19 mouse cellular contexts compared by ENCODE assay signal in genomic region chr7:68063711-68064110, GRCm38 (mm10).
DNase-seq lines count a peak whose midpoint lies in the region; ATAC-seq and TF ChIP-seq lines count a peak whose summit lies in the region.
"Had no signal": no experiment of that assay in that cellular context is flagged by ENCODE, and none has a peak within 500 bp of the region (broad histone marks: within the 10 kb centered on the region; RNA-seq: fewer than 3 reads in every experiment).

No protein-coding gene starts in this region.

- 92% methylated on average over 9 of the region's 9 CpGs for WGBS in heart, embryonic 11.5 days (ENCODE audit: insufficient replicate concordance)
- WGBS in kidney, adult 2 months: 79% methylated on average over 9 of the region's 9 CpGs
- 92% methylated on average over 9 of the region's 9 CpGs for WGBS in midbrain, embryonic 11.5 days
- WGBS in midbrain, embryonic 15.5 days: 82% methylated on average over 9 of the region's 9 CpGs

- H3K27me3 ChIP-seq in heart, embryonic 11.5 days (ENCODE audit: control insufficient read depth, insufficient read depth, low read length): no peaks in the 10 kb centered on the region
- no peaks in the 10 kb centered on the region for H3K27me3 ChIP-seq in kidney, adult 2 months (replicated peaks; ENCODE audit: control insufficient read depth, insufficient read depth, low read length)
- no peaks in the 10 kb centered on the region for H3K27me3 ChIP-seq in midbrain, embryonic 11.5 days (ENCODE audit: control insufficient read depth, insufficient read depth, low read length)
- H3K27me3 ChIP-seq in midbrain, embryonic 15.5 days (replicated peaks): no peaks in the 10 kb centered on the region
- H3K27me3 ChIP-seq: embryonic facial prominence, embryonic 12.5 days; forebrain, embryonic 13.5 days; heart, embryonic 13.5 days; hindbrain, embryonic 15.5 days had no signal

- TF ChIP-seq POLR2A in kidney, adult 2 months (IDR thresholded peaks at IDR 0.05; ENCODE audit: low read depth, low read length): no peak

- peaks cover 24% of the 10 kb centered on the region for H3K4me1 ChIP-seq in heart, embryonic 11.5 days (ENCODE audit: control insufficient read depth, insufficient read depth, low read length)
- H3K4me1 ChIP-seq in kidney, adult 2 months (ENCODE audit: control insufficient read depth, insufficient read depth, low read length): peaks cover 69% of the 10 kb centered on the region
- peaks cover 11% of the 10 kb centered on the region for H3K4me1 ChIP-seq in midbrain, embryonic 11.5 days (ENCODE audit: control insufficient read depth, insufficient read depth, low read length)
- peaks cover 34% of the 10 kb centered on the region for H3K4me1 ChIP-seq in midbrain, embryonic 15.5 days

- no peak overlapping the region for H3K9ac ChIP-seq in heart, embryonic 11.5 days (ENCODE audit: low read depth, low read length)
- H3K9ac ChIP-seq in midbrain, embryonic 11.5 days (ENCODE audit: low read length): no peak overlapping the region; the same call in 1 of the 2 replicates
- H3K9ac ChIP-seq in midbrain, embryonic 15.5 days: no peak overlapping the region
- H3K9ac ChIP-seq: embryonic facial prominence, embryonic 12.5 days; forebrain, embryonic 13.5 days; hindbrain, embryonic 15.5 days had no signal

- no peak overlapping the region for H3K4me3 ChIP-seq in heart, embryonic 11.5 days (ENCODE audit: low read depth, low read length)
- no peak overlapping the region for H3K4me3 ChIP-seq in kidney, adult 2 months (ENCODE audit: insufficient read depth, low read depth, low read length)
- no peak overlapping the region for H3K4me3 ChIP-seq in midbrain, embryonic 11.5 days (ENCODE audit: low read depth, low read length)
- no peak overlapping the region for H3K4me3 ChIP-seq in midbrain, embryonic 15.5 days
- H3K4me3 ChIP-seq: embryonic facial prominence, embryonic 12.5 days; forebrain, embryonic 13.5 days; gastrocnemius, adult 2 months; heart, embryonic 13.5 days; hindbrain, embryonic 15.5 days had no signal

- H3K4me2 ChIP-seq in heart, embryonic 11.5 days: no peak overlapping the region
- no peak overlapping the region for H3K4me2 ChIP-seq in midbrain, embryonic 11.5 days
- H3K4me2 ChIP-seq in midbrain, embryonic 15.5 days: no peak overlapping the region
- H3K4me2 ChIP-seq: embryonic facial prominence, embryonic 12.5 days; forebrain, embryonic 13.5 days; heart, embryonic 13.5 days; hindbrain, embryonic 15.5 days had no signal

- H3K9me3 ChIP-seq in heart, embryonic 11.5 days (replicated peaks; ENCODE audit: control insufficient read depth, low read length): no peaks in the 10 kb centered on the region
- no peaks in the 10 kb centered on the region for H3K9me3 ChIP-seq in midbrain, embryonic 11.5 days (ENCODE audit: control insufficient read depth, low read length)
- no peaks in the 10 kb centered on the region for H3K9me3 ChIP-seq in midbrain, embryonic 15.5 days
- H3K9me3 ChIP-seq: embryonic facial prominence, embryonic 12.5 days; forebrain, embryonic 13.5 days; heart, embryonic 13.5 days; hindbrain, embryonic 15.5 days had no signal

- no peak for TF ChIP-seq CTCF in kidney, adult 2 months (conservative IDR thresholded peaks at IDR 0.05; ENCODE audit: insufficient read depth, insufficient read length, low read depth, low read length)

- ATAC-seq in heart, embryonic 11.5 days (replicated peaks; ENCODE audit: insufficient number of reproducible peaks, low FRiP score, low TSS enrichment): no peak
- ATAC-seq in midbrain, embryonic 11.5 days (ENCODE audit: low FRiP score): 0 out of 2 replicates have a peak, but pooled peaks have one; percentile 11
- no peak; the same call in 1 of the 2 replicates for ATAC-seq in midbrain, embryonic 15.5 days (replicated peaks)

- H3K36me3 ChIP-seq in heart, embryonic 11.5 days (ENCODE audit: control insufficient read depth, insufficient read depth, low read length): no peaks in the 10 kb centered on the region
- H3K36me3 ChIP-seq in kidney, adult 2 months (ENCODE audit: control insufficient read depth, insufficient read depth, low read length): no peaks in the 10 kb centered on the region
- no peaks in the 10 kb centered on the region for H3K36me3 ChIP-seq in midbrain, embryonic 11.5 days (ENCODE audit: control insufficient read depth, insufficient read depth, low read length)
- no peaks in the 10 kb centered on the region for H3K36me3 ChIP-seq in midbrain, embryonic 15.5 days (replicated peaks)
- H3K36me3 ChIP-seq: embryonic facial prominence, embryonic 12.5 days; heart, embryonic 13.5 days; hindbrain, embryonic 15.5 days had no signal

- peak; percentile 93 for DNase-seq in heart, adult 11 months
- no peak for DNase-seq in kidney, adult 2 months
- DNase-seq in kidney, postnatal 10 days: no peak
- no peak for DNase-seq in midbrain, embryonic 11.5 days (ENCODE audit: low spot score, missing footprints)
- DNase-seq in adrenal gland, adult (ENCODE audit: inconsistent age in 2 of 2, low spot score in 1 of 2): no peak
- DNase-seq: adrenal gland, postnatal 14 days; cerebellum, adult 11-12 months; cerebellum, adult 9-10 months; cerebellum, postnatal 25 days; gastrocnemius, adult 2 months; gastrocnemius, postnatal 36 days; heart, adult 18-20 months; heart, postnatal 36 days had no signal

- H3K27ac ChIP-seq in heart, embryonic 11.5 days (ENCODE audit: low read depth, low read length): no peak overlapping the region
- peak overlapping the region; percentile 93 for H3K27ac ChIP-seq in kidney, adult 2 months (ENCODE audit: insufficient read depth, low read depth, low read length)
- H3K27ac ChIP-seq in midbrain, embryonic 11.5 days (ENCODE audit: low read depth, low read length): no peak overlapping the region
- H3K27ac ChIP-seq in midbrain, embryonic 15.5 days: no peak overlapping the region
- H3K27ac ChIP-seq: forebrain, embryonic 13.5 days; gastrocnemius, adult 2 months; hindbrain, embryonic 15.5 days had no signal
